8 mouse cellular contexts compared by ENCODE assay signal in genomic region chr14:6286931-6287715, GRCm38 (mm10). TPM values are rescaled to one million over a fixed set of nuclear protein-coding genes. Genes with fewer than 3 reads are reported as not detected.
DNase-seq lines count a peak whose midpoint lies in the region; ATAC-seq lines count a peak whose summit lies in the region.
"Not testable (repeated sequence)": the region's sequence is repeated elsewhere in the genome, so short reads cannot be mapped to it uniquely, and the experiment has no call there.

Gene Gm3411, minus strand, starts transcription at chr14:6287250.

- H3K27ac ChIP-seq in embryonic facial prominence, embryonic 14.5 days (replicated peaks; ENCODE audit: low read depth, low read length), result not testable (repeated sequence)
- H3K27ac ChIP-seq in heart, embryonic 10.5 days, result peak within 1 kb of the TSS; percentile 86

- not testable (repeated sequence) for H3K36me3 ChIP-seq in embryonic facial prominence, embryonic 14.5 days (ENCODE audit: control insufficient read depth, insufficient read depth, low read length); heart, embryonic 10.5 days

- peak within 1 kb of the TSS; percentile 66 for H3K4me2 ChIP-seq in embryonic facial prominence, embryonic 14.5 days (ENCODE audit: low read depth, low read length)

- DNase-seq in adrenal gland, postnatal 10 days, result peak; percentile 52
- peak; percentile 36 for DNase-seq in embryonic facial prominence, embryonic 14.5 days (ENCODE audit: low spot score)
- peak; percentile 78 for DNase-seq in heart, embryonic 10.5 days (ENCODE audit: low spot score)
- peak; percentile 40 for DNase-seq in kidney, adult 18-20 months
- DNase-seq in left cerebral cortex, postnatal 14 days (ENCODE audit: low spot score in 2 of 2), result peak; percentile 6 to 26
- DNase-seq in lung, postnatal 4 days, result peak; percentile 63 to 82
- DNase-seq in right cerebral cortex, postnatal 14 days, result peak; percentile 18
- peak; percentile 22 for DNase-seq in urinary bladder, postnatal 14 days (ENCODE audit: low spot score)

- peak within 1 kb of the TSS; percentile 44 for H3K4me3 ChIP-seq in embryonic facial prominence, embryonic 14.5 days (ENCODE audit: low read depth, low read length)
- peak within 1 kb of the TSS; percentile 59 for H3K4me3 ChIP-seq in heart, embryonic 10.5 days

- H3K9me3 ChIP-seq in embryonic facial prominence, embryonic 14.5 days (ENCODE audit: control insufficient read depth, low read length); heart, embryonic 10.5 days: not testable (repeated sequence)

- peak within 1 kb of the TSS; percentile 51 for H3K9ac ChIP-seq in embryonic facial prominence, embryonic 14.5 days (ENCODE audit: low read depth, low read length)

- intact Hi-C loops in left cerebral cortex, postnatal 14 days (cut with DNase I), result not testable (repeated sequence)

- WGBS in embryonic facial prominence, embryonic 14.5 days, result 1% methylated on average over 20 of the region's 57 CpGs
- WGBS in heart, embryonic 10.5 days, result under 1% methylated on average over 55 of the region's 57 CpGs

- not testable (repeated sequence) for ATAC-seq in embryonic facial prominence, embryonic 14.5 days (ENCODE audit: low read depth)

- H3K4me1 ChIP-seq in embryonic facial prominence, embryonic 14.5 days (ENCODE audit: control insufficient read depth, insufficient read depth, low read length); heart, embryonic 10.5 days: not testable (repeated sequence)

- H3K27me3 ChIP-seq in embryonic facial prominence, embryonic 14.5 days (replicated peaks; ENCODE audit: control insufficient read depth, insufficient read depth, low read length); heart, embryonic 10.5 days (ENCODE audit: insufficient read depth, poor library complexity, severe bottlenecking): not testable (repeated sequence)

RNA-seq across cellular contexts. Expression of gene Gm3411, which starts in this region (rescaled TPM):
- 1 to 10 TPM in 1 of 2 experiments, under 1 TPM in 1; 0.66 to 1.3 TPM for total RNA-seq in adrenal gland, postnatal 10 days (2021)
- 0.58 and 0.66 TPM in 2 replicates for polyA plus RNA-seq in embryonic facial prominence, embryonic 14.5 days (2014; fragmentation: Nextera tagmentation; extraction: Ambion mirVana)
- polyA plus RNA-seq in heart, embryonic 10.5 days (2016; fragmentation: Nextera tagmentation; extraction: Ambion mirVana), result 2.8 and 2.9 TPM in 2 replicates
- 1 to 10 TPM in 1 of 2 experiments, under 1 TPM in 1; 0.70 to 2.4 TPM for total RNA-seq in left cerebral cortex, postnatal 14 days (2021)

Comparison
In these comparisons a context has a peak if more than half of its experiments do, and no peak if none do; other contexts are left out.
1. Peak in DNase-seq, H3K4me3 ChIP-seq, H3K9ac ChIP-seq and H3K4me2 ChIP-seq in embryonic facial prominence, embryonic 14.5 days; RNA of the gene not detected or under 1 TPM.
2. DNase-seq: peak in every context shown above with its lines; median percentile 78 in heart, embryonic 10.5 days; 72 in lung, postnatal 4 days; 52 in adrenal gland, postnatal 10 days; 40 in kidney, adult 18-20 months; 36 in embryonic facial prominence, embryonic 14.5 days; 22 in urinary bladder, postnatal 14 days; 18 in right cerebral cortex, postnatal 14 days; 16 in left cerebral cortex, postnatal 14 days.